Mouse (Mus musculus) spleen, adult 12 weeks (tissue): Measurements from ENCODE around the gene B4galnt2.
A peak's percentile ranks its signal among the peaks of the same experiment; 100 is the strongest.
"Not testable (repeated sequence)": the region's sequence is repeated elsewhere in the genome, so short reads cannot be mapped to it uniquely, and the experiment has no call there.

Experiments
- DNase-seq: peaks from one replicate; pipeline ENCODE4 v3.0.0; 2022; ENCODE audit warnings: low spot score

B4galnt2 gene

DNA sequence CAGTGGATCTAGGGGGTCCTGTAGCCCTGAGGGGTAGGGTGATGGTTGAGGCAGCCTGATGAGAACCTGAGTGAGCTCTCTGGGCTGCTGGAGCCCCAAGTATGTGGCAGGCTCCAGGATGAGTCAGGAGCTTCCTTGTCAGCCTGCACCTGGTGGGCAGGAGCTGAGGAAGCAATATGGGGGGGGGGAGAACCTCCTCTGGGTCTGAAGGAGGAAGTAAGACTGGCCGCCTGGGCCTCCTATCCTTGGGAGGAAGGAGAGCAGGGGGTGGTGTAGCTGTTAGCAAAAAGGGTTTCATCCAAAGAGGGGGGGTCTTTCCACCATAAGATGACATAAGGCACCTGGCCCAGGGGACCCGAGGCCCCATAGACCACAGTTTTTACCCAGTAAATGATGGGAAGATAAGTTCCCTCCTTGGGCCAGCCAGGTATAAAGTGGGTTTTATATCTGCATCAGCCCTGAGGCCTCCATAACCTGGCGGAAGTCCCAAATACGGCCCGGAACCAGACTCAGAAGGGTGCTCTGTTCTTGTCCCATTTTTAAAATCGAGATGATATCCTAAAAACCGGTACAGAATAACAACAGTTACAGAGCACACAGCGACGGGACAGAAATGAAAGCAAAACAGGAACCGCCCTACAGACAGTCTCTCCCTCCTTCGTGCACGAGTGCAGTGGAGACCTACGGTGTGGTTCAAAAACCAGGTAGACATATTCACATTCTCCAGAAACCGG is 18.1 kb downstream of the B4galnt2 start:
- DNase-seq = no peak

- DNase-seq = no peak
Observed at GRCm38 (mm10) chr11:95890462-95891051, 24.1 kb downstream of the B4galnt2 start.

- DNase-seq = not testable (repeated sequence)
Observed at GRCm38 (mm10) chr11:95879861-95880260, 34.8 kb downstream of the B4galnt2 start.

DNA sequence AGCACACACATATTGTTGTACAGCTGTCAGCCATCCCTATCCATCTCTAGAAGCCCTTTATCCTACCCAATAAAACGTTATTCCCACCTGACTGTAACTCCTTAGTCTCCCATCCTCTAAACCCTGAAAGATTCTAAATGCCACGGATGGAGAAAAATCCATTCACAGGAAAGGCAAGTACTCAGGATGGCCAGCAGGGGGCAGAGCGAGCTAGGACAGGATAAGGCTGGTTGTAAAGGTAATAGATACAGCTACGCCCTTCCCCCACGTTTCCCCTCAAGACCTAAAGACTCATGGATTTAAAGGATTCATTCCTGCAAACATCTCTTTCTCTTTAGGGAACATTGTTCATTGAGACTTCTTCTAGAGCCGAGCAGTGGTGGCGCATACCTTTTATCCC is 38.4 kb downstream of the B4galnt2 start:
- DNase-seq = peak; percentile 45

- DNase-seq = no peak
Observed at GRCm38 (mm10) chr11:95875804-95876203, 38.9 kb downstream of the B4galnt2 start.

DNA sequence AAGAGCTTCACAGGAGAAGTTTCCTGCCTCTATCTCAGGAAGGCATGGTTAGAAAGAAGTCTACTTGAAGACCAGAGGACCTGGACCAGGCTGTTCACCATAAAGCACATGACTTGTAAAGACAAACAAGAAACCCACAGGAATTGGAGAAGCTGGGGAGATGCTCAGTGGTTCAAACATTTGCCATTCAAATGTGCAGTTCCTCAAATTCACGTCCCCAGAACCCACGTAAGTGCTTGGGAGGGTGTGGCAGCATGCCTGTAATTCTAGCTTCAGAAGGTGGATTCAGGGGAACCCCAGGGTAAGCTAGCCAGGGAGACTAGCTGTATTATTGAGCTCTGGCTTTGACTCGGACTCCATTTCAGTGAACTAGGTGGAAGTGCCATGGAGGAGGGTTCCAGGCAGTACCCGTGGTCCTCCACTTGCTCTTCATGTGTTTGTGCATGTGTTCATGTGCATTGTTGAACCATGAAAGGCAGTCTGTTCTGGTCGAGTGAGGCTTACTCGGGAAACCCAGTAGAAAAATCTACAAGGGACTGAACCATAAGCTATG is 44.7 kb downstream of the B4galnt2 start:
- DNase-seq = peak; percentile 3

GRCm38 (mm10) chr11:95869442-95869841 is 45.2 kb downstream of the B4galnt2 start:
- DNase-seq = no peak

DNA sequence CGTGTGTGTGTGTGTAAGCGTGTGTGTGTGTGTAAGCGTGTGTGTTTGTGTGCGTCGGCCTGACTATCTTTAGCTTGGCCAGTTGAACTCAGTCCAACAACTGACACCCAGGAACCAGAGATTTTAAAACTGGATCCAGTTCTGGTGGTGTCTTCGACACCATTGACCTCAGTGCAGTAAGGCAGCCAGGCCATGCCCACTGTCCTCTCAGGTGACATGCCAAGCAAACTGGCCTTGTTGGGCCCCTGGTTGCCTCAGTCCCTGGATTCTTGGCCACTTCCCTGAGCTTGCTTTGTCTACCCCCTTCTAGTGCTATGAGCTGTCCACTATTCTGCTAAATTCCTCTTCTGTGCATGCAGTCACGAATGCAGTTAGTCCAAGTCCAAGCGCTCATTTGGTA is 53.3 kb downstream of the B4galnt2 start:
- no peak for DNase-seq

DNA sequence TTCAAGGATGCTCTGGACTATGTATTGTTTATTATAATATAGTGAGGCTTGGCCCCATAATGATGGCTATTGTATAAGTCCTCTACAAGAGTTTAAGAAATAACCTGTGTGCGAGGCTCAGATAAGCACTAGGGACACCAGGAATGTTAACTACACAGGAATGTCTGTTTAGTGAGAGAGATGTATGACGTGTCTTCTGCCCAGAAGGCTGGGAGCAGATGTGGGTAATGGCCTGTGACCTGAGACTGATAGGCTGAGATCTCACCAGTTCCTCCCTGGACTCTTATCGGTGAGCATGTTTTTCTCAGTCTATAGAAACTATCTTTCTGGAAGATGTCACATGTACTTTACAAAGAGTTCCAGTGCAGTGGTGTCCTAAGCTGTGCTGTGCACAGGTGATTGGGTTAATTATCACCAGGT is 54.6 kb downstream of the B4galnt2 start:
- no peak for DNase-seq

GRCm38 (mm10) chr11:95859468-95859855 is 55.2 kb downstream of the B4galnt2 start:
- no peak for DNase-seq

- DNase-seq = peak; percentile 93
Observed at GRCm38 (mm10) chr11:95858528-95859467, 55.9 kb downstream of the B4galnt2 start.

DNA sequence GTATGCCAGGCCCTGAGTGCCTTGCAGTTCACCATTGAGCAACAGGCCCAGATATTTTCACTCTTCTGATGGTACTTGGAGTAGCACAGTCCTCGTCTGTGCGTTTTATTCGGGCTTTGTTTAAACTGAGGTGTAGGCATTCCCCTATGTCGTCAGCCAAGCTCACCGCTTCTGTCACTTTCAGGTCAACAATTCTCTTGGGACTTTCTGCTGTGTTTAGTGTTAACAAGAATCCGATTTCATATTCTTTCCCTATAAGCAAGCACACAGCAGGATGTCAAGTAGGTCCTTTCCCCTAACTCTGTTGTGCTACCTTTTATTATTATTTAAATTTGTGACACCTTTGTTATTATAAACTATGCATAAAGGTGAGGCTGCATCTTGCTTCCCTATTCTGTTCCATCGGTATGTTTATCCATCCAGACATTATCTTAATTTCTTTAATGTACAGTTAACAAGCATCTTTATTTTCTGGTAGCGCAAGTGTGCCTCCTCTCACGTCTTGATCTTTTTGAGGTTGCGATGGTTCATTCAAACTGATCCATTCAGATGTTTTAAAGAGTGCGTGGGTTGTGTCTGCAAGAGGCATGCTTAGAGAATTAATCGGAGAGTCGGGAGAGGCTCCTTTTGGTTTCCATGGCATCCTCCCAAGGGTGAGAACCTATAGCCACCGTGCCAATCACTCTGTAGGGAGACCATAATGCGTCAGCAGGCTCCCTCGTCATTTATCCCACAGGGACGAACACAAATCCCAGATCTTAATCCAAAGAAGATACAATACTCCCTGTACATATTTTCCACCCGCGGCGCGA is 56.8 kb downstream of the B4galnt2 start:
- DNase-seq = no peak

- DNase-seq = no peak
Observed at GRCm38 (mm10) chr11:95857306-95857705, 57.4 kb downstream of the B4galnt2 start.

- no peak for DNase-seq
Observed at GRCm38 (mm10) chr11:95853684-95854083, 61.0 kb downstream of the B4galnt2 start.

DNA sequence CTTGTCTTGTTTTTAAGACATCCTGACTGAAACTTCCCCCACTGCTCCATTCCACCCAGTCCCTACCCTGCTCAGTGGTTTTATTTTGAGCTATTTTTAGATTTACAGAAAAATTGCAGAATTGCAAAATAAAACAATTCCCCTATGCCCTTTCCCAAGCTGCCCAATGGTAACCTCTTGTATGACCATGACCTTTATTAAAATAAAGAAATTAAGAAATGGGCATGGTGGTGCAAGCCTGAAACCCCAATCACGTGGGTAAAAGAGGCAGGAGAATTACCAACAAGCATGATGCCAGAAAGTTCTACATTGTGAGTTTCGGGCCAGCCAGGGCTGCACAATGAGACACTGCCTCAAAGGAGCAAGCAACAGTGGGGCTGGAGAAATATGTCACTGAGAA is 63.8 kb downstream of the B4galnt2 start:
- DNase-seq = no peak

- no peak for DNase-seq
Observed at GRCm38 (mm10) chr11:95844935-95845334, 69.8 kb downstream of the B4galnt2 start.

DNA sequence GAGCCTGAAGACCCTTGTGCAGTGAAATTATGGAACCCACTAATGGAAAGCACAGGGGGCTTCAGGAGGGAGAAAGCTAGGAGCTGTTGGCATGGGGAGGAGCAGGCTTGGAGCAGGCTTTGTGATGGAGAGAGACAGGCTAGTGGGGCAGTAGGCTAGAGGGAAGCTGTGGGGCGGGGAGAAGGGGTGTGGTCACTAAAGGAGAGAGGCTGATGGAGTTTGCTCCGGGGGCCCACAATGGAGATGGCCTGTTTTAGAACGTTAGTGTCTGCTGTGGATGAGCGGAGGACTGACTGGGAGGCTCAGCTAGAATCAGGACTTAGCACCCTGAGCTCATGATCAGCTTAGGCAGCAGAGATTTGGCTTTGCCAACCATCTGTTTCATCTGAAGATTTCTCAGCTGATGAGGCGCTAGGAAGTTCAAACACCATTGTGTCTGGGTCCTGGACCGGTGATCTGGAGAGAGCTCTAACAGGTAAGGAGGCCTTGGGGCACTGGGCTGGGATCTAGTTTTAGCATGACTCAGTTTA is 71.2 kb downstream of the B4galnt2 start:
- no peak for DNase-seq

- no peak for DNase-seq
Observed at GRCm38 (mm10) chr11:95842953-95843352, 71.7 kb downstream of the B4galnt2 start.

DNA sequence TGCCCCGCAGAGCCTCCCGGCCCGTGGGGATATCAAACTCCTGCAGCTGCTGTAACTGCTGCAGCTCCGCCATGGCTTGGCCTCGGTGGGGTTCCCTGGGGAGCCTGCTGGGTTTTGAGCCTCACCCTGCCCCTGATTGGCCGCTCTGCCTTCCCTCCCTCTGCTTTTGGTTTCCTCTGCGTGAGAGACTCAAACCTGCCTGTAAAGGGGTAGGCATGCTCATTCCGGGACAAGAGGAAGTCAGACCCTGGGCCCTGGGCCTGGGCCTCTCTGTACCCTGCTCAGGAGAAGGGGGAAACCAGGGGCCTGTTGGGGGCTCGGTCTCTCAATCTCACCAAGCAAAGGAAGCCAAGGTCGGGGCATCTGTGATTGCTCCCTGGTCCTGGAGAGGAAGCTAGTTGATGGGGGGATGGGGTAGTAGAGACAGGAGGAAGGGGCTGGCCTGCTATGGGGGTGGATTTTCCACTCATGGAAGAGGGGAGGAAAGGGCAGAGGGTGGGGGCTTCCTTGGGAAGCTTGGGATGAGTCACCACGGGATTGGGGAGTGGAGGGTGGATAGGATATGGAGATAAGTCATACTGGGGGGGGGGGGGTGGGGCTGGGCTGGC is 72.5 kb downstream of the B4galnt2 start, which contains the start of gene Abi3:
TSS of gene Abi3 (minus strand) at position 403 of the 608 bp plus-strand sequence.
- DNase-seq = peak; percentile 56

GRCm38 (mm10) chr11:95841498-95841830 is 73.2 kb downstream of the B4galnt2 start:
- DNase-seq = no peak
